ENCODE assay signal across 8 mouse cellular contexts in the genomic region with DNA sequence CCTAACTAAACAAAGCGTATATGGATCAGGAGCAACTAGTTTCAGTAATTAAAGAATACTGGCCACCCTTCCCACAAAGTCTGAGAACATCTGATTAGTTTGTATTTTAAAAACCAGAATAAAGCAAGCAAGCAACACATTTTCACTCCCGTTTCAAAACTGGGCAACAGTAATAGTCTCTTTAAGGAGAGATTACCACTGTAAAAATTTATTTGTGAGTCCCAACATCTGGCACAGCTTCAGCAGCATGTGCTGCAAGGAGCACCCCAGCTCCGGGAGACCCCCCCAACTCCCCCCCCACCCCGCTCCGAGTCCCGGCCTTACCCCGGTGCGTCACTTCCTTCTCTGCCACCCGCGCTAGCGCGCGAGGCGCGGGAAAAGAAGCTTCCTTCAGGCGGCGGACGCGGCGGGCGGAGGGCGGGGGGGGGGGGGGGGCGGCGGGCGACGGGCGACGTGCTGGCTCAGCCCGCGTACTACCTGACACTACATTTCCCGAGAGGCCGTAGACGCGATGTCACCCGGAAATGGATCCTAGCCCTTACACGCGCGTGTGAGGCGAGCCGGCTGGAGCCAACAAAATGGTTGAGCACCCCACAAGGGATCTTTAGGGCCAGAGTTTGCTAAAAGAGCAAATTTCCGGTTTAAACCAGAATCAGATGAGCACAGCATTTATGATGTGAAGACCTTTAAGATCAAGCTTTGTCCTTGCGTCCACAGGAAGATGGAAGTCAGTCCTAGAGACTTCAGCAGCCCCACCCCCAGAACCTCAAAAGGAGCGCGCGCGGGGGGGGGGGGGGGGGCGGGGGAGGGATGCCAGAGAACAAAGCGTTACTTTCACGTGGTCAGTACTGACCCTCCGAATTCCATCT. TPM values are rescaled to one million over a fixed set of nuclear protein-coding genes. Genes with fewer than 3 reads are reported as not detected.
DNase-seq lines count a peak whose midpoint lies in the region; ATAC-seq and TF ChIP-seq lines count a peak whose summit lies in the region.

No protein-coding gene starts in this region.

- H3K4me3 ChIP-seq in erythroblast, embryonic 14.5 days (replicated peaks) = peak overlapping the region; percentile 80
- peak overlapping the region; percentile 59 for H3K4me3 ChIP-seq in heart, embryonic 13.5 days
- H3K4me3 ChIP-seq in kidney, postnatal 0 days (replicated peaks; ENCODE audit: low read depth, low read length) = peak overlapping the region; percentile 41
- H3K4me3 ChIP-seq in liver, embryonic 11.5 days (ENCODE audit: low read depth, low read length) = peak overlapping the region; percentile 53
- peak overlapping the region; percentile 60 for H3K4me3 ChIP-seq in myocyte

- peak; percentile 89 for ATAC-seq in heart, embryonic 13.5 days (ENCODE audit: extremely low read depth, insufficient number of reproducible peaks, low FRiP score, low TSS enrichment)
- ATAC-seq in kidney, postnatal 0 days (replicated peaks; ENCODE audit: low FRiP score, low read depth) = peak; percentile 98
- peak; percentile 94 for ATAC-seq in liver, embryonic 11.5 days (replicated peaks; ENCODE audit: low FRiP score)

- H3K27me3 ChIP-seq in erythroblast, embryonic 14.5 days (ENCODE audit: control insufficient read depth) = no peaks in the 10 kb centered on the region
- no peaks in the 10 kb centered on the region for H3K27me3 ChIP-seq in heart, embryonic 13.5 days (replicated peaks)
- no peaks in the 10 kb centered on the region for H3K27me3 ChIP-seq in kidney, postnatal 0 days (ENCODE audit: insufficient read depth, low read length)
- H3K27me3 ChIP-seq in liver, embryonic 11.5 days (replicated peaks; ENCODE audit: control insufficient read depth, insufficient read depth, low read length) = no peaks in the 10 kb centered on the region
- H3K27me3 ChIP-seq in myocyte (ENCODE audit: control insufficient read depth, insufficient read depth, insufficient read length) = no peaks in the 10 kb centered on the region

- peak overlapping the region; percentile 37 for H3ac ChIP-seq in myocyte (ENCODE audit: control insufficient read depth, insufficient read length)

- peaks cover 26% of the 10 kb centered on the region for H3K36me3 ChIP-seq in erythroblast, embryonic 14.5 days (ENCODE audit: control insufficient read depth)
- peaks cover 20% of the 10 kb centered on the region for H3K36me3 ChIP-seq in heart, embryonic 13.5 days
- H3K36me3 ChIP-seq in kidney, postnatal 0 days (ENCODE audit: insufficient read depth, low read length) = no peaks in the 10 kb centered on the region
- H3K36me3 ChIP-seq in liver, embryonic 11.5 days (ENCODE audit: control insufficient read depth, insufficient read depth, low read length) = peaks cover 3% of the 10 kb centered on the region; the same call in 1 of the 2 replicates
- peaks cover 13% of the 10 kb centered on the region for H3K36me3 ChIP-seq in myocyte (ENCODE audit: control insufficient read depth, insufficient read depth)

- no peaks in the 10 kb centered on the region for H3K9me3 ChIP-seq in erythroblast, embryonic 14.5 days (ENCODE audit: control insufficient read depth, low read length)
- H3K9me3 ChIP-seq in heart, embryonic 13.5 days = no peaks in the 10 kb centered on the region
- H3K9me3 ChIP-seq in kidney, postnatal 0 days (replicated peaks; ENCODE audit: low read length) = no peaks in the 10 kb centered on the region
- no peaks in the 10 kb centered on the region for H3K9me3 ChIP-seq in liver, embryonic 11.5 days (ENCODE audit: control insufficient read depth, low read length)

- TF ChIP-seq CTCF in brain, embryonic 14.5 days (IDR thresholded peaks at IDR 0.05; ENCODE audit: borderline replicate concordance, extremely low read depth, insufficient read depth, insufficient read length) = no peak
- no peak for TF ChIP-seq CTCF in kidney, postnatal 0 days (IDR thresholded peaks at IDR 0.05; ENCODE audit: low read depth)

- H3K4me1 ChIP-seq in erythroblast, embryonic 14.5 days (ENCODE audit: control insufficient read depth) = peaks cover 33% of the 10 kb centered on the region
- H3K4me1 ChIP-seq in heart, embryonic 13.5 days = peaks cover 15% of the 10 kb centered on the region
- H3K4me1 ChIP-seq in kidney, postnatal 0 days (replicated peaks; ENCODE audit: insufficient read depth, low read length) = no peaks in the 10 kb centered on the region
- peaks cover 4% of the 10 kb centered on the region; the same call in 1 of the 2 replicates for H3K4me1 ChIP-seq in liver, embryonic 11.5 days (replicated peaks; ENCODE audit: control insufficient read depth, insufficient read depth, low read length)

- H3K79me2 ChIP-seq in myocyte (ENCODE audit: control insufficient read depth, insufficient read depth) = peaks cover 65% of the 10 kb centered on the region

- under 1% methylated on average over 26 of the region's 50 CpGs for WGBS in heart, embryonic 13.5 days
- WGBS in kidney, postnatal 0 days = 1% methylated on average over 39 of the region's 50 CpGs
- 2% methylated on average over 31 of the region's 50 CpGs for WGBS in liver, embryonic 11.5 days

- peak; percentile 36; the same call in 1 of the 2 replicates for TF ChIP-seq POLR2A in brain, embryonic 14.5 days (IDR thresholded peaks at IDR 0.05; ENCODE audit: borderline replicate concordance, extremely low read depth, insufficient read depth, insufficient read length, poor library complexity, severe bottlenecking)
- no peak for TF ChIP-seq POLR2A in myocyte (IDR thresholded peaks at IDR 0.05; ENCODE audit: insufficient read length, low read depth)

- H3K27ac ChIP-seq in heart, embryonic 13.5 days (replicated peaks) = peak overlapping the region; percentile 92
- H3K27ac ChIP-seq in kidney, postnatal 0 days = peak overlapping the region; percentile 87
- H3K27ac ChIP-seq in liver, embryonic 11.5 days (ENCODE audit: low read depth, low read length) = peak overlapping the region; percentile 85

- DNase-seq in CD4-positive helper T cell, adult 2 months (ENCODE audit: low read depth, low spot score) = peak; percentile 89
- peak; percentile 97 for DNase-seq in brain, embryonic 14.5 days (ENCODE audit: low read depth)
- peak; percentile 92 for DNase-seq in kidney, postnatal 0 days (ENCODE audit: low spot score)
- peak; percentile 80 for DNase-seq in liver, embryonic 11.5 days (ENCODE audit: low spot score)
- peak; percentile 72 to 85 for DNase-seq in spleen, postnatal 4 days (ENCODE audit: low spot score in 2 of 2)

- peak overlapping the region; percentile 83 for H3K9ac ChIP-seq in heart, embryonic 13.5 days
- H3K9ac ChIP-seq in kidney, postnatal 0 days (ENCODE audit: low read depth, low read length) = peak overlapping the region; percentile 43
- peak overlapping the region; percentile 69 for H3K9ac ChIP-seq in liver, embryonic 11.5 days (ENCODE audit: low read depth, low read length)

- peak overlapping the region; percentile 73 for H3K4me2 ChIP-seq in heart, embryonic 13.5 days
- peak overlapping the region; percentile 63 for H3K4me2 ChIP-seq in kidney, postnatal 0 days (ENCODE audit: low read length)
- peak overlapping the region; percentile 67 for H3K4me2 ChIP-seq in liver, embryonic 11.5 days
- peak overlapping the region; percentile 98 for H3K4me2 ChIP-seq in myocyte (ENCODE audit: low read depth)

TF ChIP-seq in myocyte, 11 proteins besides CTCF, POLR2A, EP300 and RAD21:
- TF ChIP-seq MYOD1 (IDR thresholded peaks at IDR 0.05; ENCODE audit: control insufficient read depth in 1 of 3, insufficient read length in 2 of 3, low read depth in 2 of 3) = no peak
- TF ChIP-seq MAX (IDR thresholded peaks at IDR 0.05; ENCODE audit: low read depth) = no peak
- TF ChIP-seq SRF (IDR thresholded peaks at IDR 0.05; ENCODE audit: control insufficient read depth, insufficient read length, low read depth) = no peak
- TF ChIP-seq TCF12 (IDR thresholded peaks at IDR 0.05; ENCODE audit: insufficient read depth, poor library complexity, severe bottlenecking) = no peak
- no peak for TF ChIP-seq REST (IDR thresholded peaks at IDR 0.05; ENCODE audit: insufficient read depth, insufficient read length)
- TF ChIP-seq E2F4 (IDR thresholded peaks at IDR 0.05; ENCODE audit: insufficient read depth) = peak; percentile 62
- TF ChIP-seq POLR2AphosphoS2 (IDR thresholded peaks at IDR 0.05; ENCODE audit: insufficient read length, low read depth) = no peak
- no peak for TF ChIP-seq CEBPB (IDR thresholded peaks at IDR 0.05; ENCODE audit: insufficient read depth, poor library complexity, severe bottlenecking)
- TF ChIP-seq TCF3 (IDR thresholded peaks at IDR 0.05; ENCODE audit: insufficient read length, low read depth) = no peak
- TF ChIP-seq USF1 (IDR thresholded peaks at IDR 0.05; ENCODE audit: low read depth) = peak; percentile 16
- no peak for TF ChIP-seq MYOG (IDR thresholded peaks at IDR 0.05; ENCODE audit: control insufficient read depth in 1 of 3, insufficient read depth in 1 of 3, insufficient read length in 2 of 3, low read depth in 2 of 3)

RNA-seq across cellular contexts. Expression of gene Zcchc13, which starts 13.6 kb away (rescaled TPM):
- polyA plus RNA-seq in brain, embryonic 14.5 days (2012; rRNA removed) = not detected in 2 replicates
- not detected in 2 replicates for polyA plus RNA-seq in erythroblast, embryonic 14.5 days (2012)
- polyA plus RNA-seq in heart, embryonic 13.5 days (2015; fragmentation: Nextera tagmentation; extraction: Ambion mirVana) = not detected in 2 replicates
- not detected in 2 replicates for polyA plus RNA-seq in kidney, postnatal 0 days (2015; fragmentation: Nextera tagmentation; extraction: Ambion mirVana)
- polyA plus RNA-seq in liver, embryonic 11.5 days (2014; fragmentation: Nextera tagmentation; extraction: Ambion mirVana) = not detected in 2 replicates
- polyA plus RNA-seq in myocyte (2012; fragmentation: generic; extraction: Trizol) = not detected

Comparison
In these comparisons a context has a peak if more than half of its experiments do, and no peak if none do; other contexts are left out.
1. Peak in every context shown above with its lines: DNase-seq, ATAC-seq, H3K4me3 ChIP-seq and H3K27ac ChIP-seq.